ENCODE assay signal across 9 mouse cellular contexts in genomic region chr15:84715132-84715531, GRCm38 (mm10). TPM values are rescaled to one million over a fixed set of nuclear protein-coding genes. Genes with fewer than 3 reads are reported as not detected.
DNase-seq lines count a peak whose midpoint lies in the region; ATAC-seq lines count a peak whose summit lies in the region.
"Had no signal": no experiment of that assay in that cellular context is flagged by ENCODE, and none has a peak within 500 bp of the region (broad histone marks: within the 10 kb centered on the region; RNA-seq: fewer than 3 reads in every experiment).

No protein-coding gene starts in this region.

- ATAC-seq in kidney, embryonic 16.5 days (ENCODE audit: low FRiP score, low TSS enrichment), result no peak
- ATAC-seq in embryonic facial prominence, embryonic 13.5 days (ENCODE audit: insufficient number of reproducible peaks, insufficient read depth, low FRiP score, low TSS enrichment, low read depth), result no peak
- ATAC-seq in intestine, embryonic 14.5 days (replicated peaks; ENCODE audit: low FRiP score, low TSS enrichment, low read depth), result no peak
- peak; percentile 53; the same call in 1 of the 2 replicates for ATAC-seq in midbrain, embryonic 16.5 days

- H3K9me3 ChIP-seq in kidney, embryonic 16.5 days (ENCODE audit: low read length), result no peaks in the 10 kb centered on the region
- H3K9me3 ChIP-seq in embryonic facial prominence, embryonic 13.5 days, result no peaks in the 10 kb centered on the region
- no peaks in the 10 kb centered on the region for H3K9me3 ChIP-seq in intestine, embryonic 14.5 days (ENCODE audit: control insufficient read depth, low read length)
- no peaks in the 10 kb centered on the region for H3K9me3 ChIP-seq in midbrain, embryonic 16.5 days (replicated peaks; ENCODE audit: control insufficient read depth, low read length, poor library complexity, severe bottlenecking)

- WGBS in kidney, embryonic 16.5 days, result 33% methylated on average over 11 of the region's 11 CpGs
- WGBS in embryonic facial prominence, embryonic 13.5 days, result 39% methylated on average over 11 of the region's 11 CpGs
- 37% methylated on average over 11 of the region's 11 CpGs for WGBS in intestine, embryonic 14.5 days
- WGBS in midbrain, embryonic 16.5 days, result 42% methylated on average over 11 of the region's 11 CpGs

- no peaks in the 10 kb centered on the region for H3K36me3 ChIP-seq in kidney, embryonic 16.5 days (ENCODE audit: insufficient read depth, low read length)
- H3K36me3 ChIP-seq in embryonic facial prominence, embryonic 13.5 days, result no peaks in the 10 kb centered on the region
- H3K36me3 ChIP-seq in intestine, embryonic 14.5 days (ENCODE audit: control insufficient read depth, insufficient read depth, low read length), result no peaks in the 10 kb centered on the region
- no peaks in the 10 kb centered on the region for H3K36me3 ChIP-seq in midbrain, embryonic 16.5 days (ENCODE audit: control insufficient read depth, insufficient read depth, low read length)

- H3K4me1 ChIP-seq in kidney, embryonic 16.5 days (ENCODE audit: insufficient read depth, low read length), result peaks cover 28% of the 10 kb centered on the region
- H3K4me1 ChIP-seq in embryonic facial prominence, embryonic 13.5 days, result peaks cover 21% of the 10 kb centered on the region
- peaks cover 27% of the 10 kb centered on the region for H3K4me1 ChIP-seq in intestine, embryonic 14.5 days (replicated peaks; ENCODE audit: control insufficient read depth, insufficient read depth, low read length)
- peaks cover 13% of the 10 kb centered on the region for H3K4me1 ChIP-seq in midbrain, embryonic 16.5 days (ENCODE audit: control insufficient read depth, insufficient read depth, low read length)

- no peak for DNase-seq in kidney, postnatal 14 days
- DNase-seq in intestine, embryonic 14.5 days (ENCODE audit: low spot score), result no peak
- no peak for DNase-seq in layer of hippocampus, postnatal 10 days (ENCODE audit: low spot score in 2 of 2)
- DNase-seq in cerebellum, adult 18-20 months, result no peak
- no peak for DNase-seq in thymus, postnatal 14 days
- DNase-seq: cerebellum, adult 2 months had no signal

- H3K27ac ChIP-seq in kidney, embryonic 16.5 days (ENCODE audit: low read length), result peak overlapping the region; percentile 90
- peak overlapping the region; percentile 81 for H3K27ac ChIP-seq in embryonic facial prominence, embryonic 13.5 days
- peak overlapping the region; percentile 95 for H3K27ac ChIP-seq in intestine, embryonic 14.5 days (ENCODE audit: low read depth)
- H3K27ac ChIP-seq in midbrain, embryonic 16.5 days (ENCODE audit: low read length), result peak overlapping the region; percentile 59

- H3K4me2 ChIP-seq in kidney, embryonic 16.5 days (replicated peaks; ENCODE audit: low read depth, low read length), result peak overlapping the region; percentile 48
- H3K4me2 ChIP-seq in embryonic facial prominence, embryonic 13.5 days, result peak overlapping the region; percentile 59
- peak overlapping the region; percentile 52 for H3K4me2 ChIP-seq in intestine, embryonic 14.5 days (ENCODE audit: low read length)
- peak overlapping the region; percentile 54 for H3K4me2 ChIP-seq in midbrain, embryonic 16.5 days (ENCODE audit: low read length)

- H3K4me3 ChIP-seq in kidney, embryonic 16.5 days (ENCODE audit: low read length), result peak overlapping the region; percentile 22
- H3K4me3 ChIP-seq in embryonic facial prominence, embryonic 13.5 days, result peak overlapping the region; percentile 26
- peak overlapping the region; percentile 22 for H3K4me3 ChIP-seq in intestine, embryonic 14.5 days (ENCODE audit: low read depth, low read length)
- H3K4me3 ChIP-seq in midbrain, embryonic 16.5 days (ENCODE audit: low read depth, low read length), result peak overlapping the region; percentile 6

- peak overlapping the region; percentile 56 for H3K9ac ChIP-seq in kidney, embryonic 16.5 days (replicated peaks; ENCODE audit: low read length)
- peak overlapping the region; percentile 57 for H3K9ac ChIP-seq in embryonic facial prominence, embryonic 13.5 days
- H3K9ac ChIP-seq in intestine, embryonic 14.5 days (ENCODE audit: low read length), result peak overlapping the region; percentile 38
- peak overlapping the region; percentile 54; the same call in 1 of the 2 replicates for H3K9ac ChIP-seq in midbrain, embryonic 16.5 days (ENCODE audit: low read depth, low read length)

- H3K27me3 ChIP-seq in kidney, embryonic 16.5 days (ENCODE audit: insufficient read depth, low read length), result no peaks in the 10 kb centered on the region
- peaks cover 16% of the 10 kb centered on the region for H3K27me3 ChIP-seq in embryonic facial prominence, embryonic 13.5 days
- no peaks in the 10 kb centered on the region for H3K27me3 ChIP-seq in intestine, embryonic 14.5 days (replicated peaks; ENCODE audit: control insufficient read depth, insufficient read depth, low read length)
- peaks cover 20% of the 10 kb centered on the region for H3K27me3 ChIP-seq in midbrain, embryonic 16.5 days (ENCODE audit: control insufficient read depth, insufficient read depth, low read depth, low read length)

RNA-seq across cellular contexts. Expression of gene Arhgap8, which starts 4.7 kb away (rescaled TPM):
- 12.3 and 13.8 TPM in 2 replicates for polyA plus RNA-seq in kidney, embryonic 16.5 days (2015; fragmentation: Nextera tagmentation; extraction: Ambion mirVana)
- 3.9 and 6.0 TPM in 2 replicates for polyA plus RNA-seq in embryonic facial prominence, embryonic 13.5 days (2015; fragmentation: Nextera tagmentation; extraction: Ambion mirVana)
- 13.8 and 15.2 TPM in 2 replicates for polyA plus RNA-seq in intestine, embryonic 14.5 days (2014; fragmentation: Nextera tagmentation; extraction: Ambion mirVana)
- 0.35 and 0.39 TPM in 2 replicates for polyA plus RNA-seq in midbrain, embryonic 16.5 days (2015; fragmentation: Nextera tagmentation; extraction: Ambion mirVana)
- under 1 TPM; 0.27 to 0.89 TPM for total RNA-seq in layer of hippocampus, postnatal 10 days (2021)

RNA-seq across cellular contexts. Expression of gene Prr5, which starts 45.7 kb away (rescaled TPM):
- 43.4 and 44.1 TPM in 2 replicates for polyA plus RNA-seq in kidney, embryonic 16.5 days (2015; fragmentation: Nextera tagmentation; extraction: Ambion mirVana)
- 18.8 and 20.7 TPM in 2 replicates for polyA plus RNA-seq in embryonic facial prominence, embryonic 13.5 days (2015; fragmentation: Nextera tagmentation; extraction: Ambion mirVana)
- polyA plus RNA-seq in intestine, embryonic 14.5 days (2014; fragmentation: Nextera tagmentation; extraction: Ambion mirVana), result 40.8 and 43.7 TPM in 2 replicates
- 28.1 and 30.8 TPM in 2 replicates for polyA plus RNA-seq in midbrain, embryonic 16.5 days (2015; fragmentation: Nextera tagmentation; extraction: Ambion mirVana)
- total RNA-seq in layer of hippocampus, postnatal 10 days (2021), result 10 to 100 TPM; 18.6 to 20.6 TPM
